Mouse (Mus musculus) CH12.LX (cell line): ENCODE measurements around the gene Sema7a.

ENCODE experiments used
- JUN ChIP-seq: IDR thresholded peaks from 2 replicates; pipeline ENCODE4 v1.6.1; 2011; ENCODE audit warnings: low read depth, mild to moderate bottlenecking, low read length, improper control_type of control experiment, moderate library complexity; ENCODE audit not compliant: insufficient read depth
- TBP ChIP-seq: conservative IDR thresholded peaks from 2 replicates; pipeline ENCODE4 v1.6.1; 2011; ENCODE audit warnings: low read depth, low read length, improper control_type of control experiment

GRCm38 (mm10) chr9:57950519-57950918, 10.6 kb downstream of the Sema7a start:
- no peak for TF ChIP-seq JUN
- no peak for TF ChIP-seq TBP
